Mouse (Mus musculus): ENCODE measurements around the gene Vldlr.

Vldlr gene

DNA sequence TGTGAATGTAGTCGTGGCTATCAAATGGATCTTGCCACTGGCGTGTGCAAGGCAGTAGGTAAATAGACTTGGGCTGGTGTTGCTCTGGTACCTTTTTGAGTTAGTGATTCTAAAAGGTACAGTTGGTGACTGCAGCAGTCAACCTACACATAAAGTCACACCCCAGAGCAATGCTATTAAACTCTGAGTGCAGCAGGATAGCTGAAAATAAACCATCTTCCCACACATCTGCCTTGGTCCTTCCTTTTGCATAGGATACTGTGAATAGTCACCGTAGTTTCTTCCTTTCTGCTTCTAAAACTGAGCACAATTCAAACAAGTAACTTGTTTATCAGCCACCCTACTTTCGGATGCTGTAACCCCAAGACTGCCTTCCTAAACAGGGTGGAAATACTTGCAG lies 23.6 kb downstream of the Vldlr start:
- no peak for DNase-seq

DNA sequence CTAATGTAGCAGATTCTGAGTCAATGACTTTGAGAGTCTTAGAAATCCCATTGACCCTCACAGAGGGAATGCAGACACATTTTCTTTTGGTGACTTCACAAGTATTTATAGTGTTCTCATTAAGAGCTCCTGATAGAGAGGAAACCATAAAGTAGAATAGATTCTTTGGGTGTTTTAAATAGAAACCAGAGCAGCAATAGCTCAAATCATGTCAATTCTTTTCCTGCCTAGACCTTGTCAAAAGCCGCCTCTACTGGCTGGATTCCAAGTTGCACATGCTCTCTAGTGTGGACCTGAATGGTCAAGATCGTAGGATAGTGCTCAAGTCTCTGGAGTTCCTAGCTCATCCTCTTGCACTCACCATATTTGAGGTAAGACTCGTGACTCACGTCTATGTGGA lies 27.2 kb downstream of the Vldlr start:
- no peak for DNase-seq

DNA sequence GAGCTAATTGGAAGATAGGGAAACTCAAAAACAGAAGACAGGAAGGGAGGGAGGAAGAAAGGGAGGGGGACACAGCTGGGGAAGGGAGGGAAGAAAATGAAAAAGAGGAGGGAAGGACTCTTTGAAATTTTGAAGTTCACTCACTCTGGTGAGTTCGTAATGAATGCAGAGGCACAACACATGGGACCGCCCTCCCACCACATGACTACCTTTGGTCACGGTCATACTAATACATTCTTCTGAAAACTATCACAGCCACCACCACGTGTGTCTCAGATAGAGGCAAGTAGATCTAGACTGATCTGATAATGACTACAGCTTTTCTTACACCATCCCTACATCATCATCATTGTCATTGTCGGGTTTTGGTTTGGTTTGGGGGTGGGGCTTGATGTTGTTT lies 38.5 kb downstream of the Vldlr start:
- no peak for DNase-seq

DNA sequence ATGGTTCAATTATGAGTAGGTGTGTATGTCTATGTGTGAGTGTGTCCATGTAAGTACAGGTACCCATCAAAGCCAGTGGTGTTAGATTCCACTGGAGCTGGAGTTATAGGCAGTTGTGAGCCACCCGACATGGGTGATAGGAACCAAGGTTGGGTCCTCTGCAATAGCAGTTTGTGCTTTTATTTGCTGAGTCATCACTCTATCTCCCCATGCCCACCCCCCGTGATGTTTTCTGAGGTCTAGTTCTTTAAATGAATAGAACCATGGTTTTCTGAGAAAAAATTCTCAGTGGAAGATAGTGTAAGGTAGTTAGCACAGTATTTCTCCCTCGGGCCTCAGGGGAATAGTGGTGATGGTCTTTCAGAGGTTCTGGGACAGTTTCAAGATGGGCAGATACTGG lies 39.4 kb downstream of the Vldlr start:
- no peak for DNase-seq

DNA sequence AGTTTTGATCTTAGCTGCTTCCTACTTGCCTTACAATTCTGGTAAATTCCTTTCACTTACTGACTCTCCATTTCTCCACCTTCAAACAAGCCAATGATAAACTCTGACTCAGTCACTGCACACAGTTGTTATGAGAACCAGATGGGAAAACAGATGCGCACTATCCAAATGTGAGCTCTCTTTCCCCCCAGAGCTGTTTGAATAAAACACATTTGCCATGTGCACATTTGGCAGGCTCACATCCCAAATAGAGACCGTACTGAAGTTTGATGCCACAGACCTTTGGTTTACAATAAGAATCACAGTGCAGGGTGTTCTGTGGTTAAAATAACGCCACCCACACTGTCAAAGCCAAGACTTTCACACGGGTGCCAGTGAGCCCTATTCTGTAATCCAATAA lies 43.8 kb downstream of the Vldlr start:
- DNase-seq, result no peak

DNA sequence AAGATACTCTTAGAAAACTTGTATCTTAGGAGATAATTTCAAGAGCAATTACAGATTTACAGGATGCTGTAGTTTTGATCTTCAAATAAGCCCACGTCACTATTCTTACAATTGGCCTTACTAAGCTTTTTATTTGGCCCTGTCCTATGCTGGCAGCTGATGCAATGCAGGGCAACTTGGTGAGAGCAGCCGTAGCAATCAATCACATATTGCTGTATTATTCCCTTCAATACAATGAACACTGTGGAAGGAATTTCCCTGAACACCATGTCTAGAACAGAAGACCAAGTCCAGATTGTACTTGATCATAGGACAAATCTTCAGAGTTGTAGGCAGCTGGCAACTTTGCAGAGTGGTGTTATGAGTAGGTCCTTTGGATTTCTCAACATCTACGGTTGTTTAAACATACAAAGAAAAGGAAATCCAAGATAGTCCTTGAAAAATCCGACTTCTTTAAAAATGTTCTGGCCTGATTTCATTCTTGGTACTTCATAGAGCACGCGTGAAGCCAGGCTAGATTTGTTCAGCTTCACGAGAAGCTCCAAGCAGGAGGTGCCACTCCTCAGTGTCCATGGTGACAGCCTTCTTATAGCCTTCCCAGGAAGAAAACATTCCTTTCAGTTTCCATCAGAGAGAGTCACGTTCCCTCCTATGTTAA lies 44.5 kb downstream of the Vldlr start:
- peak; percentile 29 for DNase-seq

DNA sequence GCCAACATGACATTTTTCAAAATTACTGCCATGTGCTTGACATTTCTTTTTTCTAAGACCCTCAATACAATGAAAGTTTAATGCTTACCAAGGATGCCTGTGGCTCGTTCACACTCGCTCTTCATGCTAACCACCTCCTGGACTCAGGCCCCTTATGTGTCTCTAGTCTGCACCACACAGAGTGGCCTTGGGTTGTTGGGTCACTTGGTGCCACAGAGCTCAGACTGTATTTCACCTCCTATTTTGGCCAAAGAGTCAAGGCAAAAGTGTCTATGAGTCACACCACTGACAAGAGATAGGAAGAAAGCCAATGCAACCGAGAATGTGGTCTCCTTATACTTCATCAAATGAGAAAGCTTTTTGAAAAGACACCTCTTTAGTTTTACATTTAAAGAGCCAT lies 45.9 kb downstream of the Vldlr start:
- DNase-seq, result no peak

DNA sequence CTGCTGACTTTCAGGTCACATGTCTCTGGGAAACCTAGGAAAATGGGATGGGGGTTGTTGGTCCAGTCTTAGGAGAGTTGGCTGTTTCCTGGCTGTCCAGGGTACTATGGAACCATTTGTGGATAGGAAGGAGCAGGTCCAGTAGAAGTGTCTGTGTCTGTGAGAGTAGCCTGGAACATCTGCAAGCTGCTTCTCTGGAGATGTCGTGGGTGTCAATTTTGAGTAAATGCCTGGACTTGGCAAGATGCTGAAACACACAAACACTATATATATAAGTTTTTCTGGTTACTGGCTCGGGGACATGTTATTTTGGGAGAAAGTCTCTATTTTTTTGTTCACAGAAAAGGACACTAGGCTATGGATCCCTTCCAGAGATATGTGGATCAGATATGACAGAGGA lies 57.1 kb downstream of the Vldlr start:
- no peak for DNase-seq

DNA sequence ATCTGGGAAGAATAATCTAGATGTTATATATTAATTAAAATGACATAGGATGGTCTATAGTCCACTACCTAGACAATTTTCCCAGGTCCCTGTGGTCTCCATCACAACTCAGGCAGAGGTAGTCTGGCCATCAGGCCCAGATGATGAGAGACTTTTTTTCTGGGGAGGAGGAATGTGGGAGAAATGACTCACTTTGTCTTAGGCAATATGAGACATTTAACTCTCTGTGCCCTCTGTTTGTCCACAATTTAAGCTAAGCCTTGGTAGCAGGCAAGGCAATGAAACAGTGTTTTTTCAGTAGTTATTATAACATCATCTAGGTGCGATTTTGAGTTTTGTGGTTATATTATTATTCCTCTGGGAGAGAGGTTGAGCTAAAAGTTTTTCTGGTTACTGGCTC lies 58.1 kb downstream of the Vldlr start:
- no peak for DNase-seq

DNA sequence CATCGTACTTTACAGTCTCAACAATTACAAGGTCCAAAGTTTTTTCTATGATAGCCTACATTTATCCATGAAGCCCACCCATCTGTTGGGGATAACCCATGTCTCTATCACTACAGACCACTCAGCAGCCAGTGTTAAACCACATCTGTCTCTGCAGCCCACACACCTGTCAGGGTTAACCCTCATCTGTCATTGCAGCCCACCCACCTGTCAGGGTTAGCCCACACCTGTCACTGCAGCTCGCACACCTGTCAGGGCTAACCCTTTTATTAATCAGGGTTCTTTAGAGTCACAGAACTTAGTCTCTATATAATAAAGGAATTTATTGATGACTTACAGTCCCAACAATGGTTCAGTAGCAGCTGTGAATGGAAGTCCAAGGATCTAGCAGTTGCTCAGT lies 62.9 kb downstream of the Vldlr start:
- no peak for DNase-seq
